Mouse (Mus musculus) CH12.LX (cell line): ENCODE results near the gene Ppp4c. TPM values are rescaled to one million over a fixed set of nuclear protein-coding genes. Genes with fewer than 3 reads are reported as not detected.

Experiments
- DNase-seq: peaks from one replicate; pipeline ENCODE4 v3.0.0-alpha.2; 2013; ENCODE audit errors: extremely low read depth
- H3K27ac ChIP-seq: 2 replicates; pipeline ENCODE4 v1.5.1; 2012; ENCODE audit warnings: low read depth, mild to moderate bottlenecking, control low read depth, moderate library complexity; ENCODE audit not compliant: insufficient read depth
- H3K27me3 ChIP-seq: replicated peaks from 2 replicates; pipeline ENCODE3; 2012; ENCODE audit warnings: inconsistent platforms
- H3K36me3 ChIP-seq, 2 experiments: replicated peaks in 1 of 2; 2 replicates each; pipeline versions ENCODE3 to v1.6.1; 2012; ENCODE audit warnings: inconsistent platforms in 1 of 2, low read length in 1 of 2, mild to moderate bottlenecking in 1 of 2, mixed read lengths in 1 of 2, moderate library complexity in 1 of 2; ENCODE audit not compliant: control insufficient read depth in 1 of 2, insufficient read depth in 1 of 2
- H3K4me1 ChIP-seq, 2 experiments: 2 replicates each; pipeline ENCODE4 v1.6.1; 2012; ENCODE audit warnings: inconsistent platforms in 1 of 2, moderate library complexity in 1 of 2; ENCODE audit not compliant: insufficient read depth in 2 of 2, control insufficient read depth in 1 of 2
- H3K4me2 ChIP-seq: 2 replicates; pipeline ENCODE4 v1.6.1; 2012; ENCODE audit warnings: low read depth, mild to moderate bottlenecking, control low read depth; ENCODE audit not compliant: poor library complexity, insufficient read depth, severe bottlenecking
- H3K4me3 ChIP-seq, 3 experiments: fragments of 150-350 bp in 1 of 3; sonication (generic) in 1 of 3; replicated peaks in 1 of 3; 2 replicates each; pipeline versions ENCODE3 to v1.5.1; 2011 to 2012; ENCODE audit warnings: low read depth in 2 of 3, low read length in 2 of 3, mild to moderate bottlenecking in 2 of 3, moderate library complexity in 2 of 3, control low read depth in 1 of 3, improper control_type of control experiment in 1 of 3, inconsistent platforms in 1 of 3, mixed read lengths in 1 of 3; ENCODE audit not compliant: poor library complexity in 1 of 3
- H3K79me2 ChIP-seq: replicated peaks from 2 replicates; pipeline ENCODE4 v1.6.1; 2012; ENCODE audit warnings: mild to moderate bottlenecking, moderate library complexity; ENCODE audit not compliant: control insufficient read depth, poor library complexity, insufficient read depth, severe bottlenecking; ENCODE audit errors: extremely low read depth
- H3K9ac ChIP-seq: 2 replicates; pipeline ENCODE4 v1.6.1; 2012; ENCODE audit warnings: low read depth, mild to moderate bottlenecking, control low read depth, moderate library complexity; ENCODE audit not compliant: insufficient read depth
- H3K9me3 ChIP-seq: replicated peaks from 2 replicates; pipeline ENCODE3; 2012; ENCODE audit warnings: low read length, inconsistent platforms, mixed read lengths
- CHD1 ChIP-seq: IDR thresholded peaks from 2 replicates; pipeline ENCODE4 v1.6.1; 2012; ENCODE audit warnings: low read depth, low read length, improper control_type of control experiment, inconsistent platforms
- CTCF ChIP-seq, 2 experiments: IDR thresholded peaks in 1 of 2; conservative IDR thresholded peaks in 1 of 2; 2 replicates each; pipeline ENCODE4 v1.5.1; 2011 to 2012; ENCODE audit warnings: low read depth in 2 of 2, low read length in 2 of 2, improper control_type of control experiment in 1 of 2, inconsistent platforms in 1 of 2, mild to moderate bottlenecking in 1 of 2, moderate library complexity in 1 of 2
- E2F4 ChIP-seq: IDR thresholded peaks from 2 replicates; pipeline ENCODE4 v1.6.1; 2011; ENCODE audit warnings: low read depth, low read length, improper control_type of control experiment; ENCODE audit not compliant: insufficient replicate concordance
- EP300 ChIP-seq: IDR thresholded peaks from 2 replicates; pipeline ENCODE4 v1.6.1; 2011; ENCODE audit warnings: low read length, improper control_type of control experiment
- GABPA ChIP-seq: IDR thresholded peaks from 2 replicates; pipeline ENCODE4 v1.6.1; 2012; ENCODE audit warnings: low read depth, low read length, improper control_type of control experiment, inconsistent platforms; ENCODE audit not compliant: insufficient replicate concordance
- IRF4 ChIP-seq: IDR thresholded peaks from 2 replicates; pipeline ENCODE4 v1.6.1; 2014; ENCODE audit warnings: low read depth, mild to moderate bottlenecking, inconsistent platforms, low read length, improper control_type of control experiment
- JUN ChIP-seq: IDR thresholded peaks from 2 replicates; pipeline ENCODE4 v1.6.1; 2011; ENCODE audit warnings: low read depth, mild to moderate bottlenecking, low read length, improper control_type of control experiment, moderate library complexity; ENCODE audit not compliant: insufficient read depth
- JUND ChIP-seq: conservative IDR thresholded peaks from 2 replicates; pipeline ENCODE4 v1.6.1; 2011; ENCODE audit warnings: low read depth, low read length, improper control_type of control experiment
- KAT2A ChIP-seq: IDR thresholded peaks from 2 replicates; pipeline ENCODE4 v1.6.1; 2012; ENCODE audit warnings: low read length, improper control_type of control experiment, inconsistent platforms; ENCODE audit not compliant: insufficient replicate concordance
- MAX ChIP-seq: IDR thresholded peaks from 2 replicates; pipeline ENCODE4 v1.6.1; 2011; ENCODE audit warnings: low read length, improper control_type of control experiment
- MXI1 ChIP-seq: IDR thresholded peaks from 2 replicates; pipeline ENCODE4 v1.6.1; 2011; ENCODE audit warnings: mild to moderate bottlenecking, low read depth, low read length, improper control_type of control experiment
- MYC ChIP-seq: IDR thresholded peaks from 2 replicates; pipeline ENCODE4 v1.6.1; 2011; ENCODE audit warnings: low read depth, mild to moderate bottlenecking, improper control_type of control experiment, low read length
- NRF1 ChIP-seq: IDR thresholded peaks from 2 replicates; pipeline ENCODE4 v1.6.1; 2014; ENCODE audit warnings: low read depth, mild to moderate bottlenecking, inconsistent platforms, low read length, improper control_type of control experiment, moderate library complexity
- POLR2A ChIP-seq: IDR thresholded peaks from 2 replicates; pipeline ENCODE4 v1.6.1; 2011; ENCODE audit warnings: low read depth, mild to moderate bottlenecking, improper control_type of control experiment, low read length
- SIN3A ChIP-seq: IDR thresholded peaks from 2 replicates; pipeline ENCODE4 v1.6.1; 2012; ENCODE audit warnings: low read length, improper control_type of control experiment, inconsistent platforms
- SMC3 ChIP-seq: IDR thresholded peaks from 2 replicates; pipeline ENCODE4 v1.6.1; 2011; ENCODE audit warnings: low read depth, low read length, improper control_type of control experiment
- TBP ChIP-seq: conservative IDR thresholded peaks from 2 replicates; pipeline ENCODE4 v1.6.1; 2011; ENCODE audit warnings: low read depth, low read length, improper control_type of control experiment
- TCF12 ChIP-seq: IDR thresholded peaks from 2 replicates; pipeline ENCODE4 v1.6.1; 2014; ENCODE audit warnings: low read depth, mild to moderate bottlenecking, inconsistent platforms, low read length, improper control_type of control experiment
- UBTF ChIP-seq: IDR thresholded peaks from 2 replicates; pipeline ENCODE4 v1.6.1; 2012; ENCODE audit warnings: low read depth, mild to moderate bottlenecking, inconsistent platforms, low read length, improper control_type of control experiment, moderate library complexity
- ZKSCAN1 ChIP-seq: IDR thresholded peaks from 2 replicates; pipeline ENCODE4 v1.6.1; 2012; ENCODE audit warnings: low read depth, inconsistent platforms, low read length, improper control_type of control experiment, borderline replicate concordance
- ZMIZ1 ChIP-seq: IDR thresholded peaks from 2 replicates; pipeline ENCODE4 v1.6.1; 2012; ENCODE audit warnings: low read depth, mild to moderate bottlenecking, inconsistent platforms, low read length, improper control_type of control experiment
- ZNF384 ChIP-seq: IDR thresholded peaks from 2 replicates; pipeline ENCODE4 v1.6.1; 2012; ENCODE audit warnings: low read depth, low read length, improper control_type of control experiment, inconsistent platforms
- dilution Hi-C: fragments of 300-500 bp; cut with MboI; formaldehyde crosslinking; loops from 2 replicates; pipeline ENCODE4 v1.14.3; 2020; ENCODE audit warnings: low sequenced_read_pairs; ENCODE audit not compliant: extremely low pct_unique_long_range_greater_than_20kb, extremely low pct_ligation_motif_present
- in situ Hi-C: fragments of 300-500 bp; cut with MboI; formaldehyde crosslinking; loops from 3 replicates; pipeline ENCODE4 v1.14.3; 2019; ENCODE audit warnings: low sequenced_read_pairs, low pct_ligation_motif_present, low pct_unique_long_range_greater_than_20kb, mixed read lengths
- polyA plus RNA-seq: library from polyadenylated mRNA; unstranded; fragments of >175 nt; gene quantifications from 2 replicates; pipeline ENCODE4 v1.2.1, GENCODE M21; 2012; ENCODE audit warnings: low read depth; ENCODE audit not compliant: insufficient read length
- total RNA-seq, 2 experiments: library from RNA; depleted of rRNA; stranded (reverse); fragments of 300-350 nt in 1 of 2; fragments of >200 nt in 1 of 2; gene quantifications; 2 replicates each; pipeline ENCODE4 v1.2.3; 2012 to 2014

The Ppp4c gene
- total and polyA plus RNA-seq, 3 experiments, result 161 to 213 (median 195) TPM

- H3K4me1 ChIP-seq, result peaks cover 4 to 7% of the 10 kb centered on the region in 2 experiments; a peak in 2 of 4 replicates
- dilution Hi-C loops, result no loop called here
- H3K9me3 ChIP-seq, result peaks cover 3% of the 10 kb centered on the region
- TF ChIP-seq E2F4 (no peak), MXI1 (no peak), POLR2A (no peak), KAT2A (no peak), CTCF (conservative IDR thresholded peaks at IDR 0.05 in 1 of 2, IDR thresholded peaks at IDR 0.05 in 1 of 2; ENCODE audit: low read depth in 2 of 2, low read length in 2 of 2) (peak; percentile 25 to 43; a peak in 3 of 4 replicates)
- TF ChIP-seq, all 38 proteins: peak for 1
- H3K4me3 ChIP-seq, result no peak overlapping the region
- in situ Hi-C loops, result no loop called here
- no peak overlapping the region for H3K27ac ChIP-seq
- H3K36me3 ChIP-seq, result no peaks in the 10 kb centered on the region
- H3K4me2 ChIP-seq, result no peak overlapping the region
- H3K9ac ChIP-seq, result no peak overlapping the region
- H3K79me2 ChIP-seq, result no peaks in the 10 kb centered on the region
- no peaks in the 10 kb centered on the region for H3K27me3 ChIP-seq
- no peak for DNase-seq
Measured at GRCm38 (mm10) chr7:126818818-126819217, 26.5 kb upstream of the Ppp4c start.

- no peak for DNase-seq
- no peak overlapping the region for H3K9ac ChIP-seq
- H3K27me3 ChIP-seq, result no peaks in the 10 kb centered on the region
- no peak overlapping the region for H3K4me3 ChIP-seq
- no peak overlapping the region for H3K4me2 ChIP-seq
- TF ChIP-seq IRF4, result no peak
- TF ChIP-seq TCF12, result no peak
- TF ChIP-seq SMC3, result no peak
- TF ChIP-seq MYC, result no peak
- TF ChIP-seq GABPA, result no peak
- TF ChIP-seq EP300, result no peak
- no peak for TF ChIP-seq NRF1
- no peak for TF ChIP-seq CHD1
- TF ChIP-seq SIN3A, result no peak
- TF ChIP-seq TBP, result no peak
- TF ChIP-seq MAX, result no peak
- TF ChIP-seq ZMIZ1, result no peak
- no peak for TF ChIP-seq JUND
- TF ChIP-seq UBTF, result no peak
- no peak for TF ChIP-seq POLR2A
- no peak for TF ChIP-seq JUN
- TF ChIP-seq E2F4, result no peak
- no peak for TF ChIP-seq ZNF384
- TF ChIP-seq ZKSCAN1, result no peak
- peaks cover 3% of the 10 kb centered on the region for H3K9me3 ChIP-seq
- H3K36me3 ChIP-seq, result no peaks in the 10 kb centered on the region
- in situ Hi-C loops, result no loop called here
- no peaks in the 10 kb centered on the region for H3K79me2 ChIP-seq
- peaks cover 4 to 6% of the 10 kb centered on the region in 2 experiments; a peak in 2 of 4 replicates for H3K4me1 ChIP-seq
- H3K27ac ChIP-seq, result no peak overlapping the region
- dilution Hi-C loops, result no loop called here
Measured at GRCm38 (mm10) chr7:126817595-126817994, 25.3 kb upstream of the Ppp4c start.
